Mouse (Mus musculus) midbrain, postnatal 0 days (tissue): Measurements from ENCODE around the gene Zfp382. TPM values are rescaled to one million over a fixed set of nuclear protein-coding genes. Genes with fewer than 3 reads are reported as not detected.
"Not testable (repeated sequence)": the region's sequence is repeated elsewhere in the genome, so short reads cannot be mapped to it uniquely, and the experiment has no call there.

Source experiments
- ATAC-seq: fragments of 200-750 bp; cut with Nextera tagmentation; 2 replicates; pipeline ENCODE4 v1.8.0; 2017; ENCODE audit warnings: moderate number of reproducible peaks, mild to moderate bottlenecking, moderate TSS enrichment, moderate library complexity; ENCODE audit not compliant: low FRiP score
- DNase-seq: peaks from one replicate; pipeline ENCODE4 v3.0.0-alpha.2; 2015; ENCODE audit warnings: low spot score
- H3K27ac ChIP-seq: fragments of 300-500 bp; sonication (generic); 2 replicates; pipeline ENCODE4 v1.5.1; 2014; ENCODE audit warnings: low read depth, mild to moderate bottlenecking, low read length, mixed read lengths
- H3K27me3 ChIP-seq: fragments of 300-500 bp; sonication (generic); 2 replicates; pipeline ENCODE4 v1.6.1; 2014; ENCODE audit warnings: low read length, control low read depth, mixed read lengths; ENCODE audit not compliant: insufficient read depth
- H3K36me3 ChIP-seq: fragments of 300-500 bp; sonication (generic); 2 replicates; pipeline ENCODE4 v1.6.1; 2014; ENCODE audit warnings: low read length, control low read depth, mixed read lengths; ENCODE audit not compliant: insufficient read depth
- H3K4me1 ChIP-seq: fragments of 300-500 bp; sonication (generic); 2 replicates; pipeline ENCODE4 v1.6.1; 2014; ENCODE audit warnings: mild to moderate bottlenecking, control low read depth, antibody characterized with exemption, low read length, mixed read lengths; ENCODE audit not compliant: insufficient read depth
- H3K4me2 ChIP-seq: fragments of 300-500 bp; sonication (generic); 2 replicates; pipeline ENCODE4 v1.6.1; 2014; ENCODE audit warnings: low read depth, mild to moderate bottlenecking, low read length, mixed read lengths; ENCODE audit not compliant: poor library complexity, severe bottlenecking
- H3K4me3 ChIP-seq: fragments of 300-500 bp; sonication (generic); 2 replicates; pipeline ENCODE4 v1.5.1; 2014; ENCODE audit warnings: low read depth, mild to moderate bottlenecking, low read length, moderate library complexity
- H3K9ac ChIP-seq: fragments of 300-500 bp; sonication (generic); replicated peaks from 2 replicates; pipeline ENCODE4 v1.6.1; 2014; ENCODE audit warnings: mild to moderate bottlenecking, low read length, moderate library complexity, mixed read lengths; ENCODE audit not compliant: poor library complexity, severe bottlenecking
- H3K9me3 ChIP-seq: fragments of 300-500 bp; sonication (generic); 2 replicates; pipeline ENCODE4 v1.6.1; 2016; ENCODE audit warnings: low read length, control low read depth
- CTCF ChIP-seq: IDR thresholded peaks from 2 replicates; pipeline ENCODE4 v1.5.1; 2016; ENCODE audit warnings: antibody characterized with exemption, mild to moderate bottlenecking
- WGBS: fragments of 180-500 bp; shearing (Covaris S2); extraction: QIAGEN DNeasy Blood & Tissue Kit; methylation state at CpG from one replicate; pipeline ENCODE4 v1.1.7; 2014; 5-methylcytosine and 5-hydroxymethylcytosine counted together
- microRNA-seq: library from miRNA; unstranded; fragments of <30 nt; microRNA quantifications from one replicate; pipeline ENCODE4, GENCODE M21; 2016; ENCODE audit warnings: borderline number of aligned reads
- polyA plus RNA-seq: library from polyadenylated mRNA; unstranded; fragments of >200 nt; fragmentation: Nextera tagmentation; extraction: Ambion mirVana; gene quantifications from 2 replicates; pipeline ENCODE4 v1.2.1, GENCODE M21; 2015
- total RNA-seq: library from RNA; depleted of rRNA; stranded (reverse); fragments of >200 nt; gene quantifications from 2 replicates; pipeline ENCODE4 v1.2.3, GENCODE M21; 2014; rRNA removed

Gene Zfp382
- total and polyA plus RNA-seq, 2 experiments from 2014 or later = 14.5 to 24.7 TPM

- ATAC-seq = no peak
- no peak for TF ChIP-seq CTCF
- Histone ChIP-seq H3K36me3 (peaks cover 27% of the 10 kb centered on the region), H3K9ac (no peak overlapping the region), H3K4me3 (no peak overlapping the region), H3K9me3 (no peaks in the 10 kb centered on the region), H3K27me3 (no peaks in the 10 kb centered on the region), H3K4me1 (no peaks in the 10 kb centered on the region), H3K27ac (no peak overlapping the region), H3K4me2 (no peak overlapping the region)
- WGBS = 84% methylated on average over 12 of the region's 12 CpGs
- no peak for DNase-seq
Observed at GRCm38 (mm10) chr7:30176474-30176873, 54.7 kb downstream of the Zfp382 start.

DNA sequence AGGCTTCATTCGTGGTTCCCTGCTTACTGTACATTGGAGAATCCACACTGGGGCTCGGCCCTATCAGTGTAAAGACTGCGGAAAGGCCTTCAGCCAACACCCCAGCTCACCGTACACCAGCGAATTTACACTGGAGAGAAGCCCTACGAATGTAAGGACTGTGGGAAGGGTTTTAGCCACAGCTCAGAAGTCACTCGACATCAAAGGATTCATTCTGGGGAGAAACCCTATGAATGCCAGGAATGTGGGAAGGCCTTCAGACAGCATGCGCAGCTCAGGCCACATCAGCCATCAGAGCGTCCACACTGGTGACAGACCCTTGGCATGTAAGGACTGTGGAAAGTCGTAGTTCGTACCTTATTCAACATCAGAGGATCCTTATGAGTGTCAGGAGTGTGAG is 56.5 kb downstream of the Zfp382 start:
- H3K9ac ChIP-seq = no peak overlapping the region
- H3K4me3 ChIP-seq = no peak overlapping the region
- no peak overlapping the region for H3K27ac ChIP-seq
- DNase-seq (no peak), ATAC-seq (no peak)
- H3K36me3 ChIP-seq = peaks cover 27% of the 10 kb centered on the region
- no peak for TF ChIP-seq CTCF
- WGBS = 85% methylated on average over 11 of the region's 11 CpGs
- H3K4me2 ChIP-seq = no peak overlapping the region
- no peaks in the 10 kb centered on the region for H3K9me3 ChIP-seq
- H3K27me3 ChIP-seq = no peaks in the 10 kb centered on the region
- no peaks in the 10 kb centered on the region for H3K4me1 ChIP-seq

GRCm38 (mm10) chr7:30181308-30181707 is 59.6 kb downstream of the Zfp382 start:
- DNase-seq = peak; percentile 87
- H3K36me3 ChIP-seq = peaks cover 35% of the 10 kb centered on the region
- H3K4me3 ChIP-seq = no peak overlapping the region
- peak; percentile 61 for ATAC-seq
- no peak overlapping the region for H3K4me2 ChIP-seq
- no peaks in the 10 kb centered on the region for H3K4me1 ChIP-seq
- no peaks in the 10 kb centered on the region for H3K27me3 ChIP-seq
- no peaks in the 10 kb centered on the region for H3K9me3 ChIP-seq
- H3K9ac ChIP-seq = no peak overlapping the region
- TF ChIP-seq CTCF = peak; percentile 90
- WGBS = 2% methylated on average over 4 of the region's 4 CpGs
- peak overlapping the region; percentile 59 for H3K27ac ChIP-seq

- not testable (repeated sequence) for DNase-seq, H3K27me3 ChIP-seq, H3K9ac ChIP-seq, H3K9me3 ChIP-seq, H3K4me1 ChIP-seq, H3K4me3 ChIP-seq, ATAC-seq, H3K4me2 ChIP-seq
- Histone ChIP-seq H3K36me3 (peaks cover 35% of the 10 kb centered on the region), H3K27ac (peak overlapping the region; percentile 59)
- 92% methylated on average over 9 of the region's 10 CpGs for WGBS
Observed at GRCm38 (mm10) chr7:30181929-30182328, 60.2 kb downstream of the Zfp382 start.

- not testable (repeated sequence) for H3K27me3 ChIP-seq, H3K9ac ChIP-seq, H3K4me2 ChIP-seq, H3K9me3 ChIP-seq, H3K4me1 ChIP-seq, H3K4me3 ChIP-seq, DNase-seq, H3K27ac ChIP-seq, ATAC-seq
- peaks cover 40% of the 10 kb centered on the region for H3K36me3 ChIP-seq
- 67% methylated on average over 7 of the region's 7 CpGs for WGBS
Observed at GRCm38 (mm10) chr7:30183189-30183588, 61.4 kb downstream of the Zfp382 start.

DNA sequence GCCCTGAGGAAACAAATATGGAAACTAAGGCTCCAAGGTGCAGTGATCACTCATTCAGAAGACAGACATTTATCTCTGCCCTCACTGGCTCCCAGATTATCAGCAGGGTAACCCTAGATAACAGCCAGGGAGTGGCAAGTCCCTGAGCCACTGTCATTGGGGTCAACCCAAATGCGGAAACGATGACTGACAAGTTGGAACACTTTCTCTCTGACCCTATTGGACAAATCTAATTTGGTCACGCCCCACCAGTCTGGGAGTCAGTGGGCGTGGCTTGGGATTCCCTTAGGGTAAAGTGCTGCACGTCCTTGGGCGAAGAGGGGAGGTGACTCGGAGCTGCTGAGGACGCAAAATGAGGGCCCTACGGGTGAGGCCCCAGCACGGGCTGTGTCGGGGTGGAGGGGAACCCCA is 62.1 kb downstream of the Zfp382 start, which contains the start of gene Cox7a1:
Cox7a1 (plus strand) TSS at position 266 of the 411 bp plus-strand sequence.
- Histone ChIP-seq H3K9ac (no peak within 1 kb of the TSS), H3K4me2 (peak within 1 kb of the TSS; percentile 28), H3K4me3 (0 out of 2 replicates have a peak within 1 kb of the TSS, but pooled peaks have one; percentile 7), H3K4me1 (no peaks in the 10 kb centered on the region), H3K27ac (no peak within 1 kb of the TSS), H3K36me3 (peaks cover 40% of the 10 kb centered on the region), H3K9me3 (no peaks in the 10 kb centered on the region), H3K27me3 (no peaks in the 10 kb centered on the region)
- WGBS = 2% methylated on average over 11 of the region's 11 CpGs
- DNase-seq (peak; percentile 69), ATAC-seq (no peak)
- TF ChIP-seq CTCF = no peak

Small RNAs within 50 kb of the gene (microRNA-seq; reads per million reads assigned to microRNA genes)
- gene Gm23368 = not detected

Other genes starting within 250 kb of the Zfp382 start
- 15.7 and 18.0 TPM in 2 replicates for gene Zfp27, start 215.4 kb upstream of the Zfp382 start, total RNA-seq
- 7.9 and 8.5 TPM in 2 replicates for gene Zfp27, start 215.4 kb upstream of the Zfp382 start, polyA plus RNA-seq
- gene Zfp383, start 213.7 kb upstream of the Zfp382 start, total RNA-seq = 6.6 and 7.9 TPM in 2 replicates
- 5.4 and 5.8 TPM in 2 replicates for gene Zfp383, start 213.7 kb upstream of the Zfp382 start, polyA plus RNA-seq
- gene Zfp74, start 167.9 kb upstream of the Zfp382 start, total RNA-seq = 12.8 and 13.3 TPM in 2 replicates
- gene Zfp74, start 167.9 kb upstream of the Zfp382 start, polyA plus RNA-seq = 15.9 and 17.1 TPM in 2 replicates
- gene Zfp568, start 138.0 kb upstream of the Zfp382 start, total RNA-seq = 8.2 and 12.6 TPM in 2 replicates
- gene Zfp568, start 138.0 kb upstream of the Zfp382 start, polyA plus RNA-seq = 2.0 and 2.5 TPM in 2 replicates
- gene Zfp14, start 70.6 kb upstream of the Zfp382 start, total RNA-seq = 13.0 and 16.5 TPM in 2 replicates
- 5.8 and 8.7 TPM in 2 replicates for gene Zfp14, start 70.6 kb upstream of the Zfp382 start, polyA plus RNA-seq
- 5.3 and 6.4 TPM in 2 replicates for gene Zfp82, start 49.0 kb upstream of the Zfp382 start, total RNA-seq
- 5.4 and 6.4 TPM in 2 replicates for gene Zfp82, start 49.0 kb upstream of the Zfp382 start, polyA plus RNA-seq
- not detected in 2 replicates for gene Gm26920, start 31.5 kb upstream of the Zfp382 start, total RNA-seq
- gene Gm26920, start 31.5 kb upstream of the Zfp382 start, polyA plus RNA-seq = 0.63 and 1.3 TPM in 2 replicates
- gene Zfp566, start 31.4 kb upstream of the Zfp382 start, total RNA-seq = 0.93 and 3.8 TPM in 2 replicates
- gene Zfp566, start 31.4 kb upstream of the Zfp382 start, polyA plus RNA-seq = 16.2 and 18.0 TPM in 2 replicates
- gene Zfp260, start 27.2 kb upstream of the Zfp382 start, total RNA-seq = 39.4 and 47.4 TPM in 2 replicates
- 43.6 and 44.4 TPM in 2 replicates for gene Zfp260, start 27.2 kb upstream of the Zfp382 start, polyA plus RNA-seq
- gene Zfp146, start 47.8 kb downstream of the Zfp382 start, total RNA-seq = 49.8 and 52.1 TPM in 2 replicates
- gene Zfp146, start 47.8 kb downstream of the Zfp382 start, polyA plus RNA-seq = 5.9 and 7.2 TPM in 2 replicates
- gene Cox7a1, start 62.2 kb downstream of the Zfp382 start, total RNA-seq = not detected in 2 replicates
- gene Cox7a1, start 62.2 kb downstream of the Zfp382 start, polyA plus RNA-seq = 7.3 and 8.8 TPM in 2 replicates
- gene Capns1, start 76.9 kb downstream of the Zfp382 start, total RNA-seq = 201 and 272 TPM in 2 replicates
- 58.0 and 62.4 TPM in 2 replicates for gene Capns1, start 76.9 kb downstream of the Zfp382 start, polyA plus RNA-seq
- 93.3 and 126 TPM in 2 replicates for gene Polr2i, start 110.0 kb downstream of the Zfp382 start, total RNA-seq
- gene Polr2i, start 110.0 kb downstream of the Zfp382 start, polyA plus RNA-seq = 190 and 196 TPM in 2 replicates
- gene Tbcb, start 110.3 kb downstream of the Zfp382 start, total RNA-seq = 127 and 149 TPM in 2 replicates
- gene Tbcb, start 110.3 kb downstream of the Zfp382 start, polyA plus RNA-seq = 483 and 527 TPM in 2 replicates
- gene Ovol3, start 113.8 kb downstream of the Zfp382 start, total RNA-seq = not detected in 2 replicates
- not detected in 2 replicates for gene Ovol3, start 113.8 kb downstream of the Zfp382 start, polyA plus RNA-seq
- gene Thap8, start 158.2 kb downstream of the Zfp382 start, total RNA-seq = 0.71 TPM in 1 of 2 replicates, not detected in the other
- gene Thap8, start 158.2 kb downstream of the Zfp382 start, polyA plus RNA-seq = 0.38 and 0.57 TPM in 2 replicates
- gene Wdr62, start 158.5 kb downstream of the Zfp382 start, total RNA-seq = 1.7 and 24.3 TPM in 2 replicates
- 3.3 and 4.1 TPM in 2 replicates for gene Wdr62, start 158.5 kb downstream of the Zfp382 start, polyA plus RNA-seq
- gene Clip3, start 169.8 kb downstream of the Zfp382 start, total RNA-seq = 140 and 197 TPM in 2 replicates
- gene Clip3, start 169.8 kb downstream of the Zfp382 start, polyA plus RNA-seq = 144 and 155 TPM in 2 replicates
- 76.1 and 121 TPM in 2 replicates for gene Alkbh6, start 186.8 kb downstream of the Zfp382 start, total RNA-seq
- 129 and 140 TPM in 2 replicates for gene Alkbh6, start 186.8 kb downstream of the Zfp382 start, polyA plus RNA-seq
- 7.3 and 14.1 TPM in 2 replicates for gene Syne4, start 192.9 kb downstream of the Zfp382 start, total RNA-seq
- gene Syne4, start 192.9 kb downstream of the Zfp382 start, polyA plus RNA-seq = 11.7 and 13.6 TPM in 2 replicates
- gene E130208F15Rik, start 199.8 kb downstream of the Zfp382 start, total RNA-seq = 0.05 and 0.19 TPM in 2 replicates
- not detected in 2 replicates for gene E130208F15Rik, start 199.8 kb downstream of the Zfp382 start, polyA plus RNA-seq
- gene Sdhaf1, start 202.0 kb downstream of the Zfp382 start, total RNA-seq = 11.5 and 14.7 TPM in 2 replicates
- gene Sdhaf1, start 202.0 kb downstream of the Zfp382 start, polyA plus RNA-seq = 16.5 and 16.8 TPM in 2 replicates
- 44.8 and 47.5 TPM in 2 replicates for gene Lrfn3, start 240.8 kb downstream of the Zfp382 start, total RNA-seq
- gene Lrfn3, start 240.8 kb downstream of the Zfp382 start, polyA plus RNA-seq = 22.1 and 24.8 TPM in 2 replicates